Mouse (Mus musculus): ENCODE data around the gene Gm11032. TPM values are rescaled to one million over a fixed set of nuclear protein-coding genes. Genes with fewer than 3 reads are reported as not detected.
"Not testable (repeated sequence)": the region's sequence is repeated elsewhere in the genome, so short reads cannot be mapped to it uniquely, and the experiment has no call there.

Gene Gm11032
- polyA plus RNA-seq, 1 experiment from 2014 or later = not detected

GRCm38 (mm10) chr11:4636782-4637342 is 17.0 kb downstream of the Gm11032 start:
- no peak overlapping the region for H3K27ac ChIP-seq (ENCODE audit: low read length)
- H3K4me2 ChIP-seq (ENCODE audit: low read length) = peak overlapping the region; percentile 86
- no peaks in the 10 kb centered on the region for H3K9me3 ChIP-seq (replicated peaks; ENCODE audit: control insufficient read depth, low read length, poor library complexity, severe bottlenecking)
- no peak for ATAC-seq
- H3K9ac ChIP-seq (ENCODE audit: low read depth, low read length) = no peak overlapping the region
- no peaks in the 10 kb centered on the region for H3K27me3 ChIP-seq (ENCODE audit: control insufficient read depth, insufficient read depth, low read depth, low read length)
- WGBS = 62% methylated on average over 5 of the region's 5 CpGs
- H3K36me3 ChIP-seq (ENCODE audit: control insufficient read depth, insufficient read depth, low read length) = no peaks in the 10 kb centered on the region
- H3K4me3 ChIP-seq (ENCODE audit: low read depth, low read length) = peak overlapping the region; percentile 74; the same call in 1 of the 2 replicates
- H3K4me1 ChIP-seq (ENCODE audit: control insufficient read depth, insufficient read depth, low read length) = peaks cover 10% of the 10 kb centered on the region

- Histone ChIP-seq H3K36me3 (ENCODE audit: control insufficient read depth, insufficient read depth, low read length) (no peaks in the 10 kb centered on the region), H3K4me3 (ENCODE audit: low read depth, low read length) (peak within 1 kb of the TSS; percentile 74), H3K27me3 (ENCODE audit: control insufficient read depth, insufficient read depth, low read depth, low read length) (no peaks in the 10 kb centered on the region), H3K4me2 (ENCODE audit: low read length) (peak within 1 kb of the TSS; percentile 86), H3K9me3 (replicated peaks; ENCODE audit: control insufficient read depth, low read length, poor library complexity, severe bottlenecking) (no peaks in the 10 kb centered on the region), H3K4me1 (ENCODE audit: control insufficient read depth, insufficient read depth, low read length) (peaks cover 10% of the 10 kb centered on the region), H3K9ac (ENCODE audit: low read depth, low read length) (peak within 1 kb of the TSS; percentile 77), H3K27ac (ENCODE audit: low read length) (peak within 1 kb of the TSS; percentile 56)
- peak; percentile 93 for ATAC-seq
- WGBS = 0% methylated on average over 35 of the region's 35 CpGs
These were observed 17.8 kb downstream of the Gm11032 start, which contains the start of gene Ascc2 for GRCm38 (mm10) chr11:4637534-4638234. Gene Ascc2, plus strand, starts transcription at chr11:4637747.

GRCm38 (mm10) chr11:4638261-4638660 is 18.4 kb downstream of the Gm11032 start:
- Histone ChIP-seq H3K27ac (ENCODE audit: low read length) (no peak overlapping the region), H3K27me3 (ENCODE audit: control insufficient read depth, insufficient read depth, low read depth, low read length) (no peaks in the 10 kb centered on the region), H3K36me3 (ENCODE audit: control insufficient read depth, insufficient read depth, low read length) (no peaks in the 10 kb centered on the region), H3K4me2 (ENCODE audit: low read length) (peak overlapping the region; percentile 86), H3K4me3 (ENCODE audit: low read depth, low read length) (peak overlapping the region; percentile 74), H3K9me3 (replicated peaks; ENCODE audit: control insufficient read depth, low read length, poor library complexity, severe bottlenecking) (no peaks in the 10 kb centered on the region), H3K4me1 (ENCODE audit: control insufficient read depth, insufficient read depth, low read length) (peaks cover 10% of the 10 kb centered on the region), H3K9ac (ENCODE audit: low read depth, low read length) (peak overlapping the region; percentile 77)
- ATAC-seq = peak; percentile 48
- WGBS = 28% methylated on average over 7 of the region's 7 CpGs

GRCm38 (mm10) chr11:4641185-4641584 is 21.3 kb downstream of the Gm11032 start:
- no peak overlapping the region for H3K27ac ChIP-seq (ENCODE audit: low read length)
- H3K27me3 ChIP-seq (ENCODE audit: control insufficient read depth, insufficient read depth, low read depth, low read length) = no peaks in the 10 kb centered on the region
- H3K9me3 ChIP-seq (replicated peaks; ENCODE audit: control insufficient read depth, low read length, poor library complexity, severe bottlenecking) = no peaks in the 10 kb centered on the region
- H3K4me1 ChIP-seq (ENCODE audit: control insufficient read depth, insufficient read depth, low read length) = peaks cover 10% of the 10 kb centered on the region
- no peak overlapping the region for H3K4me2 ChIP-seq (ENCODE audit: low read length)
- no peak for ATAC-seq
- H3K4me3 ChIP-seq (ENCODE audit: low read depth, low read length) = no peak overlapping the region
- no peaks in the 10 kb centered on the region for H3K36me3 ChIP-seq (ENCODE audit: control insufficient read depth, insufficient read depth, low read length)
- no peak overlapping the region for H3K9ac ChIP-seq (ENCODE audit: low read depth, low read length)

GRCm38 (mm10) chr11:4643722-4644121 is 23.9 kb downstream of the Gm11032 start:
- Histone ChIP-seq H3K4me2 (ENCODE audit: low read length) (no peak overlapping the region), H3K36me3 (ENCODE audit: control insufficient read depth, insufficient read depth, low read length) (peaks cover 13% of the 10 kb centered on the region), H3K4me3 (ENCODE audit: low read depth, low read length) (no peak overlapping the region), H3K27ac (ENCODE audit: low read length) (no peak overlapping the region), H3K9me3 (replicated peaks; ENCODE audit: control insufficient read depth, low read length, poor library complexity, severe bottlenecking) (no peaks in the 10 kb centered on the region), H3K4me1 (ENCODE audit: control insufficient read depth, insufficient read depth, low read length) (peaks cover 3% of the 10 kb centered on the region), H3K9ac (ENCODE audit: low read depth, low read length) (no peak overlapping the region), H3K27me3 (ENCODE audit: control insufficient read depth, insufficient read depth, low read depth, low read length) (no peaks in the 10 kb centered on the region)
- no peak for ATAC-seq
- WGBS = 52% methylated on average over 5 of the region's 5 CpGs

GRCm38 (mm10) chr11:4645180-4645579 is 25.3 kb downstream of the Gm11032 start:
- not testable (repeated sequence) for H3K4me2 ChIP-seq (ENCODE audit: low read length)

GRCm38 (mm10) chr11:4646409-4646808 is 26.5 kb downstream of the Gm11032 start:
- H3K4me1 ChIP-seq (ENCODE audit: control insufficient read depth, insufficient read depth, low read length) = no peaks in the 10 kb centered on the region
- H3K36me3 ChIP-seq (ENCODE audit: control insufficient read depth, insufficient read depth, low read length) = peaks cover 13% of the 10 kb centered on the region
- H3K9ac ChIP-seq (ENCODE audit: low read depth, low read length) = no peak overlapping the region
- no peak overlapping the region for H3K4me2 ChIP-seq (ENCODE audit: low read length)
- H3K27me3 ChIP-seq (ENCODE audit: control insufficient read depth, insufficient read depth, low read depth, low read length) = no peaks in the 10 kb centered on the region
- no peak for ATAC-seq
- no peak overlapping the region for H3K27ac ChIP-seq (ENCODE audit: low read length)
- WGBS = 95% methylated on average over 9 of the region's 9 CpGs
- H3K4me3 ChIP-seq (ENCODE audit: low read depth, low read length) = no peak overlapping the region
- no peaks in the 10 kb centered on the region for H3K9me3 ChIP-seq (replicated peaks; ENCODE audit: control insufficient read depth, low read length, poor library complexity, severe bottlenecking)

More at GRCm38 (mm10) chr11:4645180-4645579, 25.3 kb downstream of the Gm11032 start:
- not testable (repeated sequence) for H3K4me1 ChIP-seq (ENCODE audit: control insufficient read depth, insufficient read depth, low read length); H3K9ac ChIP-seq (ENCODE audit: low read depth, low read length); H3K27ac ChIP-seq (ENCODE audit: low read length); H3K27me3 ChIP-seq (ENCODE audit: control insufficient read depth, insufficient read depth, low read depth, low read length); H3K9me3 ChIP-seq (replicated peaks; ENCODE audit: control insufficient read depth, low read length, poor library complexity, severe bottlenecking); H3K4me3 ChIP-seq (ENCODE audit: low read depth, low read length); ATAC-seq
- 90% methylated on average over 4 of the region's 6 CpGs for WGBS
- H3K36me3 ChIP-seq (ENCODE audit: control insufficient read depth, insufficient read depth, low read length) = peaks cover 13% of the 10 kb centered on the region

GRCm38 (mm10) chr11:4659818-4660217 is 40.0 kb downstream of the Gm11032 start:
- H3K9me3 ChIP-seq (replicated peaks; ENCODE audit: control insufficient read depth, low read length, poor library complexity, severe bottlenecking) = no peaks in the 10 kb centered on the region
- no peak for ATAC-seq
- H3K27ac ChIP-seq (ENCODE audit: low read length) = no peak overlapping the region
- 95% methylated on average over 1 of the region's 1 CpGs for WGBS
- H3K9ac ChIP-seq (ENCODE audit: low read depth, low read length) = no peak overlapping the region
- H3K27me3 ChIP-seq (ENCODE audit: control insufficient read depth, insufficient read depth, low read depth, low read length) = no peaks in the 10 kb centered on the region
- H3K4me3 ChIP-seq (ENCODE audit: low read depth, low read length) = no peak overlapping the region
- no peaks in the 10 kb centered on the region for H3K4me1 ChIP-seq (ENCODE audit: control insufficient read depth, insufficient read depth, low read length)
- peaks cover 24% of the 10 kb centered on the region for H3K36me3 ChIP-seq (ENCODE audit: control insufficient read depth, insufficient read depth, low read length)
- H3K4me2 ChIP-seq (ENCODE audit: low read length) = no peak overlapping the region

GRCm38 (mm10) chr11:4660309-4661025 is 40.6 kb downstream of the Gm11032 start:
- 80% methylated on average over 7 of the region's 7 CpGs for WGBS
- Histone ChIP-seq H3K4me2 (ENCODE audit: low read length) (no peak overlapping the region), H3K9me3 (replicated peaks; ENCODE audit: control insufficient read depth, low read length, poor library complexity, severe bottlenecking) (no peaks in the 10 kb centered on the region), H3K36me3 (ENCODE audit: control insufficient read depth, insufficient read depth, low read length) (peaks cover 24% of the 10 kb centered on the region), H3K4me3 (ENCODE audit: low read depth, low read length) (no peak overlapping the region), H3K4me1 (ENCODE audit: control insufficient read depth, insufficient read depth, low read length) (no peaks in the 10 kb centered on the region), H3K27ac (ENCODE audit: low read length) (no peak overlapping the region), H3K27me3 (ENCODE audit: control insufficient read depth, insufficient read depth, low read depth, low read length) (no peaks in the 10 kb centered on the region), H3K9ac (ENCODE audit: low read depth, low read length) (no peak overlapping the region)
- ATAC-seq = no peak

All from midbrain, embryonic 16.5 days (tissue).